Mouse (Mus musculus) bone marrow, adult 2 months (tissue): Measurements from ENCODE around the gene Ppp1r9b.

Experiments used
- CTCF ChIP-seq: fragments of 200-500 bp; IDR thresholded peaks from 2 replicates; pipeline ENCODE4 v1.5.1; 2011; ENCODE audit warnings: low read length, control low read depth; ENCODE audit not compliant: control insufficient read depth, insufficient read depth
- POLR2A ChIP-seq: fragments of 200-500 bp; IDR thresholded peaks from 2 replicates; pipeline ENCODE4 v1.6.1; 2011; ENCODE audit warnings: low read depth, mild to moderate bottlenecking, control low read depth, low read length, borderline replicate concordance; ENCODE audit not compliant: control insufficient read depth

- TF ChIP-seq CTCF, result no peak
- TF ChIP-seq POLR2A, result no peak
These were observed 35.7 kb upstream of the Ppp1r9b start for GRCm38 (mm10) chr11:94955103-94955502.
